Mouse (Mus musculus): ENCODE measurements around the gene Hspbap1. TPM values are rescaled to one million over a fixed set of nuclear protein-coding genes. Genes with fewer than 3 reads are reported as not detected.

Gene Hspbap1
- polyA plus RNA-seq, 1 experiment from 2014 or later: 24.7 TPM

- H3K4me2 ChIP-seq (replicated peaks; ENCODE audit: low read depth, low read length): no peak overlapping the region
- no peaks in the 10 kb centered on the region for H3K27me3 ChIP-seq (ENCODE audit: control insufficient read depth, insufficient read depth, low read length)
- no peak overlapping the region for H3K9ac ChIP-seq (ENCODE audit: low read depth, low read length)
- H3K9me3 ChIP-seq (ENCODE audit: control insufficient read depth, low read length): no peaks in the 10 kb centered on the region
- no peak overlapping the region for H3K27ac ChIP-seq (ENCODE audit: low read depth, low read length)
- no peak for DNase-seq (ENCODE audit: low spot score)
- H3K4me3 ChIP-seq (ENCODE audit: low read depth, low read length): no peak overlapping the region
- 0 out of 2 replicates have a peak, but pooled peaks cover 2% of the 10 kb centered on the region for H3K4me1 ChIP-seq (replicated peaks; ENCODE audit: control insufficient read depth, insufficient read depth, low read length)
- ATAC-seq (ENCODE audit: low FRiP score): no peak
- 86% methylated on average over 12 of the region's 12 CpGs for WGBS
- H3K36me3 ChIP-seq (ENCODE audit: control insufficient read depth, insufficient read depth, low read length): no peaks in the 10 kb centered on the region
Measured at GRCm38 (mm10) chr16:35740357-35740756, 29.8 kb upstream of the Hspbap1 start.

DNA sequence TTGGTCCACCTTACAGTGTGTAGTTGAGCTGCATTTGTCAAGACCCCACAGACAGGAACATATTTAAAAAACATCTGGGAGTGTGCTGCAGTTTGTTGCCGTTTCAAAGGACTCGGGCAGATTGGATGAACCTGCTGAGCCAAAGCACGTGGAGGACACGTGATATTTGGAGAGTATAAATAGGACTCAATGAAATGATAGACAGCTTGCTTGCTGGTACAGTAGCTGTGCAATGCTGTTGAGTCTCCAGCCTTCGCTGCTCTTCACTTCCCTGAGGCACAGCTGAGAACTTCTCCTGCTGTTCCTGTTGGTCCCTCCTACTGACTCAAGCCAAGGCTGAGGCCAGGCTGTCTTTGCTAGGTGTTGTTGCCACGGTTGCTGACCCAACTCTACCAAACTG is 29.2 kb upstream of the Hspbap1 start:
- Histone ChIP-seq H3K4me1 (replicated peaks; ENCODE audit: control insufficient read depth, insufficient read depth, low read length) (0 out of 2 replicates have a peak, but pooled peaks cover 2% of the 10 kb centered on the region), H3K9ac (ENCODE audit: low read depth, low read length) (no peak overlapping the region), H3K27ac (ENCODE audit: low read depth, low read length) (no peak overlapping the region), H3K9me3 (ENCODE audit: control insufficient read depth, low read length) (no peaks in the 10 kb centered on the region), H3K4me2 (replicated peaks; ENCODE audit: low read depth, low read length) (no peak overlapping the region), H3K36me3 (ENCODE audit: control insufficient read depth, insufficient read depth, low read length) (no peaks in the 10 kb centered on the region), H3K4me3 (ENCODE audit: low read depth, low read length) (no peak overlapping the region), H3K27me3 (ENCODE audit: control insufficient read depth, insufficient read depth, low read length) (no peaks in the 10 kb centered on the region)
- 79% methylated on average over 6 of the region's 6 CpGs for WGBS
- DNase-seq (ENCODE audit: low spot score) (no peak), ATAC-seq (ENCODE audit: low FRiP score) (no peak)

GRCm38 (mm10) chr16:35741621-35742020 is 28.6 kb upstream of the Hspbap1 start:
- ATAC-seq (ENCODE audit: low FRiP score): no peak
- Histone ChIP-seq H3K9ac (ENCODE audit: low read depth, low read length) (no peak overlapping the region), H3K36me3 (ENCODE audit: control insufficient read depth, insufficient read depth, low read length) (no peaks in the 10 kb centered on the region), H3K4me2 (replicated peaks; ENCODE audit: low read depth, low read length) (no peak overlapping the region), H3K27me3 (ENCODE audit: control insufficient read depth, insufficient read depth, low read length) (no peaks in the 10 kb centered on the region), H3K9me3 (ENCODE audit: control insufficient read depth, low read length) (no peaks in the 10 kb centered on the region), H3K4me3 (ENCODE audit: low read depth, low read length) (no peak overlapping the region), H3K4me1 (replicated peaks; ENCODE audit: control insufficient read depth, insufficient read depth, low read length) (0 out of 2 replicates have a peak, but pooled peaks cover 2% of the 10 kb centered on the region), H3K27ac (ENCODE audit: low read depth, low read length) (no peak overlapping the region)
- no peak for DNase-seq (ENCODE audit: low spot score)
- 95% methylated on average over 5 of the region's 5 CpGs for WGBS

DNA sequence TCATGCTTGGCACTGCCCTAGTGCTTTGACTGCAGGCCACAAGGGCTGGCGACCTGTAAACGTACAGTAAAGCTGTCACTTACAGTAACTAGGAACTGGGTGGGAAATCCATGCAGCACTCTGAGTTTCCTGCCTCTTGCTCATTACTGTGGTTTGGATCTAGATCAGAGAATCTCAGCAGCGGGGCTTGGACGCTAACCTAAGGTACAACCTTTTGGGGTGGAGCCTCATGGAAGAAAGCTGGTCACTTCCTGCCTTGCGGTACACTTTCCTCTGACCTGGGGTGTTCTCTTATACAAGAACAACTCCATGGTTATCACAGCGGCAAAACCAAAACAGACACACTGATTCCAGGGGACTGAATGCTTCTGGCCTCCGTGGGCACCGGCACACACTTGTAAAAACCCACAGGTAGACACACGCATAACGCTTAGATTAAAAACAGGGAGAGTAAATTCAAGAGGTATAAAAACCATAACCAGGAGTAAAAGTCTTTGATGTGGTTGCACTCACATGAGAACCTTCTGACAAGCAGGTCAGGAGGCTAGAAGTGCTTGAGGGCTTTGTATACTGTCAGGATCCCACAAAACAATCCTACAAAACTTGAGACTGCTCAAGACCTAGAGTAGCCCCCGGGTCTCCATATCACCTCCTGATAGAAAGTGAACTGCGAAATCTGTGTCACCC is 27.8 kb upstream of the Hspbap1 start:
- H3K27ac ChIP-seq (ENCODE audit: low read depth, low read length): no peak overlapping the region
- no peaks in the 10 kb centered on the region for H3K36me3 ChIP-seq (ENCODE audit: control insufficient read depth, insufficient read depth, low read length)
- DNase-seq (ENCODE audit: low spot score) (no peak), ATAC-seq (ENCODE audit: low FRiP score) (no peak)
- 92% methylated on average over 12 of the region's 12 CpGs for WGBS
- H3K9me3 ChIP-seq (ENCODE audit: control insufficient read depth, low read length): no peaks in the 10 kb centered on the region
- no peak overlapping the region for H3K4me2 ChIP-seq (replicated peaks; ENCODE audit: low read depth, low read length)
- H3K4me3 ChIP-seq (ENCODE audit: low read depth, low read length): no peak overlapping the region
- H3K9ac ChIP-seq (ENCODE audit: low read depth, low read length): no peak overlapping the region
- 0 out of 2 replicates have a peak, but pooled peaks cover 2% of the 10 kb centered on the region for H3K4me1 ChIP-seq (replicated peaks; ENCODE audit: control insufficient read depth, insufficient read depth, low read length)
- H3K27me3 ChIP-seq (ENCODE audit: control insufficient read depth, insufficient read depth, low read length): no peaks in the 10 kb centered on the region

DNA sequence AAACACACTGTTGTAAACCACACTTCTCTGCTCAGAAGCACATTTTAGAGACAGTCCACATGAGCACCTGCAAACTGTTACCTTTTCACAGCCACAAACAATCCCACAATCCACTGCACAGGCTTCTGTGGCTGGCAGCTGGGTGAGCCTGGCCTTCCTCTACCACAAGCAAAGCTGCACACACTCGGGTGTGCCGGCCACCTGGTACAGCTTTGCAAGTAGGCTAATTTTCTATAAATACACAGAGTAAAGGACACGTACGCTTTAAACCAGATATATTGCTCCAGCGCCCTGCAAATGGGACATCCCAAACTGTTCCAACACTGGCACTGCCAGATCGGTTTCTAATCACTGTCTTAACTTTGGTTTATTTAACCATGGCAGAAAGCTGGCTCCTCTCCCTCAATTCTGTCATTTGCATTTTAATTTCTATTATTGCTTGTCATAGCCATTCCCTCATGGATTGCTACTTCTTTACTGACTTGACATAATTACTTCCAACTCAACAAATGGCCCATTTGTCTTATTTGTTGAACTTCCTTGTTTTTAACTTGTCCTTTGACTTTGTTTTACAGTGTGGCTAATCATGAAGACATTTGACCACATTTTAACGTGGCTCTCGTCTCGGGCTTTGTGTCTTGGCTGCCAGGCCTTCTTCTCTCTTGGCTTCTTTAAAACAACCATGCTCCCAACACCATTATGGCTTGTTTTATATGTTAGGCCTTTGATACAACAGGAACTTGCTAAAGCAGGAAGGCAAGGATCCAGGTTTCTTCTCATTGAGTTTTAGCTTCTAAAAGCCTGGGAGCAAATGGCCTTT is 22.5 kb upstream of the Hspbap1 start:
- H3K4me1 ChIP-seq (replicated peaks; ENCODE audit: control insufficient read depth, insufficient read depth, low read length): no peaks in the 10 kb centered on the region
- ATAC-seq (ENCODE audit: low FRiP score) (no peak), DNase-seq (ENCODE audit: low spot score) (no peak)
- H3K27me3 ChIP-seq (ENCODE audit: control insufficient read depth, insufficient read depth, low read length): no peaks in the 10 kb centered on the region
- H3K27ac ChIP-seq (ENCODE audit: low read depth, low read length): no peak overlapping the region
- H3K9ac ChIP-seq (ENCODE audit: low read depth, low read length): no peak overlapping the region
- H3K4me2 ChIP-seq (replicated peaks; ENCODE audit: low read depth, low read length): no peak overlapping the region
- no peaks in the 10 kb centered on the region for H3K36me3 ChIP-seq (ENCODE audit: control insufficient read depth, insufficient read depth, low read length)
- no peaks in the 10 kb centered on the region for H3K9me3 ChIP-seq (ENCODE audit: control insufficient read depth, low read length)
- WGBS: 93% methylated on average over 9 of the region's 9 CpGs
- no peak overlapping the region for H3K4me3 ChIP-seq (ENCODE audit: low read depth, low read length)

DNA sequence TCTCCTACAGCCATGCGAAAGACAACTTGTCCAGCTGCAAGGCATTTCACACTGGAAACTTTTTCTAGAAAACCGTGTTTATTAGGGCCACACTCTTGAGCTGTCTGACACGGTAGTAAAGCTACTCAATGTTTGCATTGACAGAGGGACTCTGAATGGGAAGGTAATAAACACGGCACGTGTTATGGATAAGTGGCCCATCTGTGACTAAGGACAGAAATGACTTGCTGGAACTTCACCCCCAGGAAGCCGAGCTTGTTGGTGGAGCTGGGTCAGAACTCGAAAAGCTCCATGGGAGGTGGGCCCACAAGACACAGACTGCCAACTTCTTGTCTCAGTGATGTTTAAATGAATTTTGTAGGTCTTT is 22.0 kb upstream of the Hspbap1 start:
- Histone ChIP-seq H3K9me3 (ENCODE audit: control insufficient read depth, low read length) (no peaks in the 10 kb centered on the region), H3K4me2 (replicated peaks; ENCODE audit: low read depth, low read length) (no peak overlapping the region), H3K9ac (ENCODE audit: low read depth, low read length) (no peak overlapping the region), H3K36me3 (ENCODE audit: control insufficient read depth, insufficient read depth, low read length) (no peaks in the 10 kb centered on the region), H3K4me3 (ENCODE audit: low read depth, low read length) (no peak overlapping the region), H3K27ac (ENCODE audit: low read depth, low read length) (no peak overlapping the region), H3K27me3 (ENCODE audit: control insufficient read depth, insufficient read depth, low read length) (no peaks in the 10 kb centered on the region), H3K4me1 (replicated peaks; ENCODE audit: control insufficient read depth, insufficient read depth, low read length) (no peaks in the 10 kb centered on the region)
- WGBS: 89% methylated on average over 7 of the region's 7 CpGs
- ATAC-seq (ENCODE audit: low FRiP score) (no peak), DNase-seq (ENCODE audit: low spot score) (no peak)

- H3K4me3 ChIP-seq (ENCODE audit: low read depth, low read length): no peak overlapping the region
- WGBS: 76% methylated on average over 7 of the region's 7 CpGs
- no peaks in the 10 kb centered on the region for H3K9me3 ChIP-seq (ENCODE audit: control insufficient read depth, low read length)
- H3K27ac ChIP-seq (ENCODE audit: low read depth, low read length): no peak overlapping the region
- no peaks in the 10 kb centered on the region for H3K36me3 ChIP-seq (ENCODE audit: control insufficient read depth, insufficient read depth, low read length)
- no peak for ATAC-seq (ENCODE audit: low FRiP score)
- H3K27me3 ChIP-seq (ENCODE audit: control insufficient read depth, insufficient read depth, low read length): no peaks in the 10 kb centered on the region
- no peaks in the 10 kb centered on the region for H3K4me1 ChIP-seq (replicated peaks; ENCODE audit: control insufficient read depth, insufficient read depth, low read length)
- no peak for DNase-seq (ENCODE audit: low spot score)
- no peak overlapping the region for H3K9ac ChIP-seq (ENCODE audit: low read depth, low read length)
- no peak overlapping the region for H3K4me2 ChIP-seq (replicated peaks; ENCODE audit: low read depth, low read length)
Measured at GRCm38 (mm10) chr16:35749385-35749784, 20.8 kb upstream of the Hspbap1 start.

DNA sequence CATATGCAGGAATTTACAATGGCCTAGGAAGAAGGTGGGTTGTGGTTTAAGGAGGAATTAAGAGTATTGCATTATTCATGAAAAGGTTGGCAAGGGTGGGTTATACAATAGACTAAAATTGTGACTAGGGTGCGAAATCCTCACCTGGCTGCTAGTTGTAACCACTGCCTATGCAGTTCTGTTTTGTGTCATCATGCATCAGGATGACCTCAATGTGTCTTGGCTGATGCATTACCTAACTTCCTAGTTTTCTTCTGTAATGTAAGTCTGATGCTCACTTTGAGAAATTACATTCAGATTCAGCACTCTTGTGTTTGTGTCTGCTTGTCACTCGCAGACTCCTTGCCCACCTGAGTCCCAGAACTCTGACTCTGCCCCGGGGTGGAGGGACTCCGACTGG is 18.3 kb upstream of the Hspbap1 start:
- Histone ChIP-seq H3K4me3 (ENCODE audit: low read depth, low read length) (no peak overlapping the region), H3K4me2 (replicated peaks; ENCODE audit: low read depth, low read length) (no peak overlapping the region), H3K27me3 (ENCODE audit: control insufficient read depth, insufficient read depth, low read length) (no peaks in the 10 kb centered on the region), H3K4me1 (replicated peaks; ENCODE audit: control insufficient read depth, insufficient read depth, low read length) (no peaks in the 10 kb centered on the region), H3K27ac (ENCODE audit: low read depth, low read length) (no peak overlapping the region), H3K9ac (ENCODE audit: low read depth, low read length) (no peak overlapping the region), H3K9me3 (ENCODE audit: control insufficient read depth, low read length) (no peaks in the 10 kb centered on the region), H3K36me3 (ENCODE audit: control insufficient read depth, insufficient read depth, low read length) (no peaks in the 10 kb centered on the region)
- 84% methylated on average over 4 of the region's 4 CpGs for WGBS
- DNase-seq (ENCODE audit: low spot score) (no peak), ATAC-seq (ENCODE audit: low FRiP score) (no peak)

- no peak for ATAC-seq (ENCODE audit: low FRiP score)
- DNase-seq (ENCODE audit: low spot score): no peak
Measured at GRCm38 (mm10) chr16:35753926-35754325, 16.2 kb upstream of the Hspbap1 start.

More at GRCm38 (mm10) chr16:35753926-35754325, 16.2 kb upstream of the Hspbap1 start:
- 94% methylated on average over 5 of the region's 5 CpGs for WGBS
- Histone ChIP-seq H3K4me2 (replicated peaks; ENCODE audit: low read depth, low read length) (no peak overlapping the region), H3K36me3 (ENCODE audit: control insufficient read depth, insufficient read depth, low read length) (no peaks in the 10 kb centered on the region), H3K27ac (ENCODE audit: low read depth, low read length) (no peak overlapping the region), H3K4me1 (replicated peaks; ENCODE audit: control insufficient read depth, insufficient read depth, low read length) (no peaks in the 10 kb centered on the region), H3K9me3 (ENCODE audit: control insufficient read depth, low read length) (no peaks in the 10 kb centered on the region), H3K27me3 (ENCODE audit: control insufficient read depth, insufficient read depth, low read length) (no peaks in the 10 kb centered on the region), H3K9ac (ENCODE audit: low read depth, low read length) (no peak overlapping the region), H3K4me3 (ENCODE audit: low read depth, low read length) (no peak overlapping the region)
